Mouse (Mus musculus): ENCODE measurements around the gene Trim39. TPM values are rescaled to one million over a fixed set of nuclear protein-coding genes. Genes with fewer than 3 reads are reported as not detected.

Trim39 gene
- polyA plus RNA-seq, 1 experiment, result 44.3 TPM

DNA sequence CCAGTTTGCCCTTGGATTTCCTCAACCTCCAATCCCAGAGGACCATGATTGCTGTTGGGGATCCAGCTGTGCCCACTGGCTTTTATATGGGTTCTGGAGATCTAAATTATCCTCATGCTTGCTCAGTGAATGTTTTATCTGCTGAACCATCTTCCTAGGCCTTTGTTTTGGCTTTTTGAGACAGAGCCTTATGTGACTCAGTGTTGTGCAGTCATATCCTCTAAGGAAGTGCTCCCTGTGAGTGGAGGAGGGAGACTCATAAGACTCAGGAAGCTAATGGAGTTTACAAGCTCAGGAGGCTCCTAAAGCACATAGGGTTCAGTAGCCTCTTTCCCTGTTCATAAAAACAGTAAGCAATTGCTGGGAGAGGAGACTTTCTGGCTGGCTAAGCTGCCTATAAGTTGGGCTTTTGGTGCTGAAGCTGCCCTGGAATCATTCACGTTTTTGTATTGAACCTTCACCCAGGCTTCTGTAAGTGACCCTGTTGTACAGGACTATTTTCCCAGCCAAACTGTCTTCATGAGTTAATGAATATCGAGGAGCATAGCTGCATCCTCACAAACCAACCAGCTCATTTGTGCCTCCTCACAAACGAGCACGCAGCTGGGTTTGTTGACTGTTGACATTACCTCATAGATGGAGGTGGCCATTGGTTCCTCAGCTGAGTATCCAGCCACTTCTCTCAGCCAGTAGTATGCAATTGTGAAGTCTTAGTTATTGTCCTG, 9.6 kb upstream of the Trim39 start:
- Histone ChIP-seq H3K27me3 (ENCODE audit: control insufficient read depth, insufficient read depth, low read length) (no peaks in the 10 kb centered on the region), H3K27ac (ENCODE audit: control insufficient read depth, insufficient read depth, low read depth, low read length) (no peak overlapping the region), H3K4me3 (ENCODE audit: control insufficient read depth, low read depth, low read length) (no peak overlapping the region), H3K36me3 (ENCODE audit: control insufficient read depth, insufficient read depth, low read length) (no peaks in the 10 kb centered on the region), H3K4me1 (ENCODE audit: control insufficient read depth, insufficient read depth, low read length) (no peaks in the 10 kb centered on the region)
- no peak for TF ChIP-seq CTCF (IDR thresholded peaks at IDR 0.05; ENCODE audit: control insufficient read depth, insufficient read depth, insufficient replicate concordance, low read depth, low read length)
- TF ChIP-seq POLR2A (IDR thresholded peaks at IDR 0.05; ENCODE audit: control insufficient read depth, low read depth, low read length), result no peak

DNA sequence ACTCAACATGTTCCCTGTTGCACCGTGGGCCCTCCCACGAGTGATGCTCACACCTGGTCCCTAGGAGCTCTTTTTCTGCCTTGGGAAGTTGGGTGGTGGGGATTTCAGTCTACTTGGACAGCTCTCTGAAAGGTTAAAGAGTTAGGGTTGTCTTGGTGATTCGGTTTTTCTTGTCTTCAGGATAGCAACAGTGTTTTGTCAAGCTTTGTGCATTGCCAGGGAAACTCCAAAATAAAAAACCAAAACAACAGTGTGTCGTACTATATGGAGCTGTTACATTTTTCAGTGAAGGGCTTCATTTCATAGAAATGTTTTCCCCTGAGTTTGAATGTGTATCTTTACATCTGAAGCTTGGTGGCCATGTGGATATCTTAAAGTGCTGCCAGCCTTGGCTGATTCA, 2.7 kb upstream of the Trim39 start:
- no peaks in the 10 kb centered on the region; the same call in 1 of the 2 replicates for H3K36me3 ChIP-seq (ENCODE audit: control insufficient read depth, insufficient read depth, low read length)

GRCm38 (mm10) chr17:36273796-36274195, 1.7 kb upstream of the Trim39 start:
- Histone ChIP-seq H3K4me1 (ENCODE audit: control insufficient read depth, insufficient read depth, low read length) (no peaks in the 10 kb centered on the region; the same call in none of the 2 replicates), H3K4me3 (ENCODE audit: control insufficient read depth, low read depth, low read length) (peak overlapping the region; percentile 95), H3K27ac (ENCODE audit: control insufficient read depth, insufficient read depth, low read depth, low read length) (no peak overlapping the region), H3K27me3 (ENCODE audit: control insufficient read depth, insufficient read depth, low read length) (no peaks in the 10 kb centered on the region), H3K36me3 (ENCODE audit: control insufficient read depth, insufficient read depth, low read length) (no peaks in the 10 kb centered on the region; the same call in 1 of the 2 replicates)
- no peak for TF ChIP-seq CTCF (IDR thresholded peaks at IDR 0.05; ENCODE audit: control insufficient read depth, insufficient read depth, insufficient replicate concordance, low read depth, low read length)
- TF ChIP-seq POLR2A (IDR thresholded peaks at IDR 0.05; ENCODE audit: control insufficient read depth, low read depth, low read length), result no peak

More for the DNA sequence above, 2.7 kb upstream of the Trim39 start:
- Histone ChIP-seq H3K27ac (ENCODE audit: control insufficient read depth, insufficient read depth, low read depth, low read length) (no peak overlapping the region), H3K4me1 (ENCODE audit: control insufficient read depth, insufficient read depth, low read length) (no peaks in the 10 kb centered on the region; the same call in none of the 2 replicates), H3K4me3 (ENCODE audit: control insufficient read depth, low read depth, low read length) (no peak overlapping the region), H3K27me3 (ENCODE audit: control insufficient read depth, insufficient read depth, low read length) (no peaks in the 10 kb centered on the region)
- TF ChIP-seq CTCF (IDR thresholded peaks at IDR 0.05; ENCODE audit: control insufficient read depth, insufficient read depth, insufficient replicate concordance, low read depth, low read length) (no peak), POLR2A (IDR thresholded peaks at IDR 0.05; ENCODE audit: control insufficient read depth, low read depth, low read length) (no peak)

DNA sequence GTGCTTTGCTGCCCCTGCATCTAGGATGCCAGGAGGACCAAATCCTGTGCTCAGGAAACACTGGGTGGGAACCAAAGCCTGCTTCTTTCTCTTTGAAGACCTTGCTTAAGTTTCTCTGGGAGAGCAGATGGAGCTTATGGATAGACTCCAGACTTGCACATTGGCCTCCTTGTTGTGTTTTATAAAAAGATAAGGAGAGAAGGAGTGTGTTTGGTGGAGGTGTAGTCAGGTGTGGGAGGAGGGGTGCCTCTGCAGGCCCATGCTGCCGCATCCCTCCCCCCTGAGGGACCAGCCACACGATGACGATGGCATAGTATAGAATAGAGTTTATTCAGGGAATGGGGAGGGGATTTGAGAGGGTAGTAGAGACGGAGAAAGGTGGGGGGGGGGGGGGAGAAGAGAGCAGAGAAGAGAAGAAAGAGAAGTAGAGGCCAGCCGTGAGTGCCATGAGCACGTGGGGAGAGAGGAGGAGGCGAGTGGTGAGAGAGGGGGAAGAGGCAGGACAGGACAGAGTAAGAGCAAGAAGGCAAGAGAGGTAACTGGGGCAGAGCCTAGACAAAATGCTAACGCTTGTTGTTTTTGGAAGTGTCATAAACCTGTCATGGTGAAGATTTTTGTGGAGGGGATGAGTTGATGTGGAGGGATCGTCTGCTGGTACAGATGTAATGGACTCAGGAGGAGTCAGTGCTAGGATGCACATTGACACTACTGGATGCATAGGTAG, 758 bp upstream of the Trim39 start:
- H3K27ac ChIP-seq (ENCODE audit: control insufficient read depth, insufficient read depth, low read depth, low read length), result no peak overlapping the region
- no peaks in the 10 kb centered on the region for H3K27me3 ChIP-seq (ENCODE audit: control insufficient read depth, insufficient read depth, low read length)
- TF ChIP-seq POLR2A (IDR thresholded peaks at IDR 0.05; ENCODE audit: control insufficient read depth, low read depth, low read length) (no peak), CTCF (IDR thresholded peaks at IDR 0.05; ENCODE audit: control insufficient read depth, insufficient read depth, insufficient replicate concordance, low read depth, low read length) (no peak)
- H3K36me3 ChIP-seq (ENCODE audit: control insufficient read depth, insufficient read depth, low read length), result peaks cover 2% of the 10 kb centered on the region; the same call in 1 of the 2 replicates
- peak overlapping the region; percentile 95 for H3K4me3 ChIP-seq (ENCODE audit: control insufficient read depth, low read depth, low read length)
- no peaks in the 10 kb centered on the region; the same call in none of the 2 replicates for H3K4me1 ChIP-seq (ENCODE audit: control insufficient read depth, insufficient read depth, low read length)

- Histone ChIP-seq H3K27ac (ENCODE audit: control insufficient read depth, insufficient read depth, low read depth, low read length) (peak overlapping the region; percentile 94), H3K27me3 (ENCODE audit: control insufficient read depth, insufficient read depth, low read length) (no peaks in the 10 kb centered on the region), H3K4me1 (ENCODE audit: control insufficient read depth, insufficient read depth, low read length) (no peaks in the 10 kb centered on the region; the same call in none of the 2 replicates), H3K4me3 (ENCODE audit: control insufficient read depth, low read depth, low read length) (peak overlapping the region; percentile 95), H3K36me3 (ENCODE audit: control insufficient read depth, insufficient read depth, low read length) (peaks cover 5% of the 10 kb centered on the region)
- TF ChIP-seq POLR2A (IDR thresholded peaks at IDR 0.05; ENCODE audit: control insufficient read depth, low read depth, low read length) (peak; percentile 92; the same call in 1 of the 2 replicates), CTCF (IDR thresholded peaks at IDR 0.05; ENCODE audit: control insufficient read depth, insufficient read depth, insufficient replicate concordance, low read depth, low read length) (peak; percentile 15; the same call in 1 of the 2 replicates)
Measured at GRCm38 (mm10) chr17:36270956-36271585, 976 bp downstream of the Trim39 start.

- Histone ChIP-seq H3K4me3 (ENCODE audit: control insufficient read depth, low read depth, low read length) (no peak overlapping the region), H3K36me3 (ENCODE audit: control insufficient read depth, insufficient read depth, low read length) (peaks cover 5% of the 10 kb centered on the region), H3K27me3 (ENCODE audit: control insufficient read depth, insufficient read depth, low read length) (no peaks in the 10 kb centered on the region), H3K27ac (ENCODE audit: control insufficient read depth, insufficient read depth, low read depth, low read length) (no peak overlapping the region), H3K4me1 (ENCODE audit: control insufficient read depth, insufficient read depth, low read length) (no peaks in the 10 kb centered on the region; the same call in none of the 2 replicates)
- TF ChIP-seq CTCF (IDR thresholded peaks at IDR 0.05; ENCODE audit: control insufficient read depth, insufficient read depth, insufficient replicate concordance, low read depth, low read length) (no peak), POLR2A (IDR thresholded peaks at IDR 0.05; ENCODE audit: control insufficient read depth, low read depth, low read length) (no peak)
Measured at GRCm38 (mm10) chr17:36265834-36266233, 6.2 kb downstream of the Trim39 start.

Measured in testis, adult 2 months (tissue).